In the genomic region with DNA sequence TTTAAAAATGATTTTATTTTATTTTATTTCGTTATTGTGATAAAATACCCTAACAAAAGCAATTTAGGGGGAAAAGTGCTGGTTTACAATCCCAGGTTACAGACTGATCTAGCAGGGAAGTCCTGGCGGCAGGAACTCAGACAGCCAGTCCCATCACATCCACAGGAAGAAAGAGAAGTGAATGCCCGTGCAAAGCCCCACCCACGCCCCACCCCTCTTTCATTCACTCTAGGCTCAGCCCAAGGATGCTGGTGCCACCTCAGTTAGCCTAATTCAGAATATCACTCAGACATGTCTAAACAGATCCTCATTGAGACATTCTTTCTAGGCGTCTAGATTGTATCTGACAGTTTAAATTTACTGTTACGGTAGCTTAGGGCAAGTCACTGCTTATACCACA, we compare ENCODE assay signal across 29 mouse cellular contexts.
DNase-seq lines count a peak whose midpoint lies in the region; ATAC-seq and TF ChIP-seq lines count a peak whose summit lies in the region.
"Had no signal": no experiment of that assay in that cellular context is flagged by ENCODE, and none has a peak within 500 bp of the region (broad histone marks: within the 10 kb centered on the region; RNA-seq: fewer than 3 reads in every experiment).

No protein-coding gene starts in this region.

- no peak overlapping the region for H3K4me3 ChIP-seq in limb, embryonic 14.5 days (replicated peaks; ENCODE audit: low read length)
- no peak overlapping the region for H3K4me3 ChIP-seq in limb, embryonic 10.5 days
- H3K4me3 ChIP-seq in embryonic facial prominence, embryonic 14.5 days (ENCODE audit: low read depth, low read length): no peak overlapping the region
- H3K4me3 ChIP-seq in lung, adult 2 months (replicated peaks; ENCODE audit: extremely low read depth, low read depth, low read length): no peak overlapping the region
- H3K4me3 ChIP-seq: embryonic facial prominence, embryonic 12.5 days; erythroblast, embryonic 14.5 days; forebrain, embryonic 10.5 days; forebrain, embryonic 13.5 days; hindbrain, embryonic 12.5 days; hindbrain, embryonic 15.5 days had no signal

- peak; percentile 34 for DNase-seq in limb, embryonic 14.5 days (ENCODE audit: low spot score)
- DNase-seq in limb, embryonic 10.5 days (ENCODE audit: low spot score): no peak
- DNase-seq in ZHBTc4 (ENCODE audit: low read depth, low spot score): peak; percentile 71
- peak; percentile 38 for DNase-seq in embryonic facial prominence, embryonic 14.5 days (ENCODE audit: low spot score)
- peak; percentile 6 for DNase-seq in mesoderm, embryonic 11.5 days (ENCODE audit: low read depth, low spot score)
- no peak for DNase-seq in lung, adult 18-20 months
- no peak for DNase-seq in lung, adult 2 months
- DNase-seq in lung, postnatal 25 days (ENCODE audit: low spot score): no peak
- DNase-seq: adrenal gland, adult 2 months; adrenal gland, postnatal 14 days; cerebellum, adult 11-12 months; cerebellum, adult 8-10 months; cerebellum, postnatal 10 days; cerebellum, postnatal 36 days; embryo, embryonic 11 days; gastrocnemius, postnatal 10 days; gastrocnemius, postnatal 36 days; heart, adult 11 months; kidney, adult 11 months had no signal

- H3K36me3 ChIP-seq in limb, embryonic 14.5 days (ENCODE audit: control insufficient read depth, insufficient read depth, low read length): 0 out of 2 replicates have a peak, but pooled peaks cover 1% of the 10 kb centered on the region
- H3K36me3 ChIP-seq in limb, embryonic 10.5 days: peaks cover 19% of the 10 kb centered on the region
- H3K36me3 ChIP-seq in embryonic facial prominence, embryonic 14.5 days (ENCODE audit: control insufficient read depth, insufficient read depth, low read length): peaks cover 21% of the 10 kb centered on the region; the same call in 1 of the 2 replicates

- no peak overlapping the region for H3K9ac ChIP-seq in limb, embryonic 14.5 days (ENCODE audit: low read depth, low read length, severe bottlenecking)
- no peak overlapping the region for H3K9ac ChIP-seq in embryonic facial prominence, embryonic 14.5 days (ENCODE audit: low read depth, low read length)
- H3K9ac ChIP-seq: embryonic facial prominence, embryonic 12.5 days; forebrain, embryonic 13.5 days; hindbrain, embryonic 12.5 days; hindbrain, embryonic 15.5 days had no signal

- H3K9me3 ChIP-seq in limb, embryonic 14.5 days (ENCODE audit: control insufficient read depth, low read length): no peaks in the 10 kb centered on the region
- H3K9me3 ChIP-seq in limb, embryonic 10.5 days (replicated peaks): no peaks in the 10 kb centered on the region
- H3K9me3 ChIP-seq in embryonic facial prominence, embryonic 14.5 days (ENCODE audit: control insufficient read depth, low read length): no peaks in the 10 kb centered on the region
- H3K9me3 ChIP-seq: embryonic facial prominence, embryonic 12.5 days; forebrain, embryonic 10.5 days; forebrain, embryonic 13.5 days; hindbrain, embryonic 12.5 days; hindbrain, embryonic 15.5 days had no signal

- 68% methylated on average over 6 of the region's 6 CpGs for WGBS in limb, embryonic 14.5 days
- 73% methylated on average over 6 of the region's 6 CpGs for WGBS in limb, embryonic 10.5 days
- 60% methylated on average over 6 of the region's 6 CpGs for WGBS in embryonic facial prominence, embryonic 14.5 days
- WGBS in lung, adult 2 months: 76% methylated on average over 6 of the region's 6 CpGs

- TF ChIP-seq CTCF in lung, adult 2 months (IDR thresholded peaks at IDR 0.05; ENCODE audit: insufficient read depth, low read length): no peak

- H3K4me2 ChIP-seq in limb, embryonic 14.5 days (replicated peaks; ENCODE audit: low read depth, low read length, severe bottlenecking): no peak overlapping the region
- H3K4me2 ChIP-seq in embryonic facial prominence, embryonic 14.5 days (ENCODE audit: low read depth, low read length): no peak overlapping the region
- H3K4me2 ChIP-seq: embryonic facial prominence, embryonic 12.5 days; forebrain, embryonic 13.5 days; heart, embryonic 11.5 days; hindbrain, embryonic 12.5 days; hindbrain, embryonic 15.5 days had no signal

- no peak for ATAC-seq in limb, embryonic 14.5 days (ENCODE audit: low FRiP score, low read depth)
- no peak for ATAC-seq in embryonic facial prominence, embryonic 14.5 days (ENCODE audit: low read depth)
- ATAC-seq: activated CD4-positive, CD25-positive, alpha-beta regulatory T cell, adult 4 months; forebrain, embryonic 13.5 days; forebrain, embryonic 16.5 days; Patski had no signal

- no peak overlapping the region for H3K27ac ChIP-seq in limb, embryonic 14.5 days (replicated peaks; ENCODE audit: low read depth, low read length)
- no peak overlapping the region for H3K27ac ChIP-seq in limb, embryonic 10.5 days
- no peak overlapping the region for H3K27ac ChIP-seq in embryonic facial prominence, embryonic 14.5 days (replicated peaks; ENCODE audit: low read depth, low read length)
- H3K27ac ChIP-seq: embryonic facial prominence, embryonic 12.5 days; forebrain, embryonic 10.5 days; forebrain, embryonic 13.5 days; hindbrain, embryonic 12.5 days; hindbrain, embryonic 15.5 days had no signal

- H3K4me1 ChIP-seq in limb, embryonic 14.5 days (ENCODE audit: control insufficient read depth, insufficient read depth, low read length): no peaks in the 10 kb centered on the region
- H3K4me1 ChIP-seq in limb, embryonic 10.5 days: no peaks in the 10 kb centered on the region
- H3K4me1 ChIP-seq in embryonic facial prominence, embryonic 14.5 days (ENCODE audit: control insufficient read depth, insufficient read depth, low read length): no peaks in the 10 kb centered on the region
- no peaks in the 10 kb centered on the region for H3K4me1 ChIP-seq in lung, adult 2 months (ENCODE audit: control insufficient read depth, insufficient read depth, low read length)
- H3K4me1 ChIP-seq: embryonic facial prominence, embryonic 12.5 days; forebrain, embryonic 13.5 days; hindbrain, embryonic 12.5 days; hindbrain, embryonic 15.5 days had no signal

- no peak for TF ChIP-seq POLR2A in limb, embryonic 14.5 days (IDR thresholded peaks at IDR 0.05; ENCODE audit: borderline replicate concordance, extremely low read depth, insufficient read depth, insufficient read length)
- no peak for TF ChIP-seq POLR2A in lung, adult 2 months (IDR thresholded peaks at IDR 0.05; ENCODE audit: borderline replicate concordance, extremely low read depth, low read depth, low read length)

- H3K27me3 ChIP-seq in limb, embryonic 14.5 days (ENCODE audit: control insufficient read depth, insufficient read depth, low read length): no peaks in the 10 kb centered on the region
- H3K27me3 ChIP-seq in limb, embryonic 10.5 days (ENCODE audit: low read depth, poor library complexity, severe bottlenecking): no peaks in the 10 kb centered on the region
- no peaks in the 10 kb centered on the region for H3K27me3 ChIP-seq in embryonic facial prominence, embryonic 14.5 days (replicated peaks; ENCODE audit: control insufficient read depth, insufficient read depth, low read length)
- H3K27me3 ChIP-seq: embryonic facial prominence, embryonic 12.5 days; forebrain, embryonic 13.5 days; hindbrain, embryonic 12.5 days; hindbrain, embryonic 15.5 days; Patski had no signal

Comparison
In these comparisons a context has a peak if more than half of its experiments do, and no peak if none do; other contexts are left out.
1. DNase-seq: peak in limb, embryonic 14.5 days (single experiment), ZHBTc4 (single experiment), embryonic facial prominence, embryonic 14.5 days (single experiment) and mesoderm, embryonic 11.5 days (single experiment); none in limb, embryonic 10.5 days (single experiment), lung, adult 18-20 months (0 of 2), lung, adult 2 months (single experiment) and lung, postnatal 25 days (single experiment).